In the genomic region with DNA sequence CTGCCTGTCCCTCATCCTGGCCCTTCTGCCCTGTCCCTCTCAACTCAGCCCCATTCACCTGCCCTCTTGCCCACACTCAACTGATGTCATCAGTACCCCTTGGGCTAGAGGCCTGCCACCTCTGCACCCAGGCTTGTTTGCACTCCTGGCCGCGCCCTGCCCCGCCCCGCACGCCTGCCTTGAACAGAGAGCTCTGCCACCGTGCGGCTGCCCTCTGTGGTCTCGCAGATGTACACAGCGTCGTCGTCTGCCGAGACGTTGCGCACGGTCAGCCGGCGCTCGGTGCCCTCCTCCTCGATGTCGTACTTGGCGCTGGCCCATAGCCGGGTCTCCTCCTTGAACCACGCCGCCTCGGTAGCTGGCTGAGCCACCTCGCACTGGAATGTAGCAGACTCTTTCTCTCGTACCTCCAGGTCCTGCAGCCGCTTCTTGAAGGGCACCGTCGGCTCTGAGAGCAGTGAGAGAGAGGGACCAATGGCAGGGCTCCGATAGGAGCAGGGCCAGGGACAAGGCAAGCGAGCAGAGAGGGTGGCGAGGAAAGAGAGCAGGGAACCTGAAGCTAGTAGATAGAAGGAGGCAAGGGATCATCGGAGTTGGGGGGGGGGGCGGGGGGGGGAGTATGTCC, we compare ENCODE assay signal across 9 mouse cellular contexts. TPM values are rescaled to one million over a fixed set of nuclear protein-coding genes. Genes with fewer than 3 reads are reported as not detected.
DNase-seq lines count a peak whose midpoint lies in the region; ATAC-seq lines count a peak whose summit lies in the region.
"Had no signal": no experiment of that assay in that cellular context is flagged by ENCODE, and none has a peak within 500 bp of the region (broad histone marks: within the 10 kb centered on the region; RNA-seq: fewer than 3 reads in every experiment).

No protein-coding gene starts in this region.

- H3K27ac ChIP-seq in forebrain, embryonic 13.5 days = no peak overlapping the region
- H3K27ac ChIP-seq in limb, embryonic 10.5 days = no peak overlapping the region

- no peak overlapping the region for H3K9ac ChIP-seq in forebrain, embryonic 13.5 days

- H3K4me1 ChIP-seq in forebrain, embryonic 13.5 days = peaks cover 13% of the 10 kb centered on the region
- peaks cover 19% of the 10 kb centered on the region for H3K4me1 ChIP-seq in limb, embryonic 10.5 days

- peak overlapping the region; percentile 33 for H3K4me2 ChIP-seq in forebrain, embryonic 13.5 days

- DNase-seq in kidney, postnatal 10 days = peak; percentile 24
- DNase-seq in kidney, adult 18-20 months = no peak
- peak; percentile 38 for DNase-seq in limb, embryonic 10.5 days (ENCODE audit: low spot score)
- DNase-seq in neural tube, embryonic 10.5 days (ENCODE audit: extremely low spot score, low spot score) = peak; percentile 23
- no peak for DNase-seq in right cerebral cortex, adult 18-20 months
- no peak for DNase-seq in gastrocnemius, postnatal 4 days (ENCODE audit: low spot score in 2 of 2)
- no peak for DNase-seq in MN1 (ENCODE audit: low spot score)

- H3K9me3 ChIP-seq in forebrain, embryonic 13.5 days (replicated peaks) = no peaks in the 10 kb centered on the region
- no peaks in the 10 kb centered on the region for H3K9me3 ChIP-seq in limb, embryonic 10.5 days (replicated peaks)

- peak overlapping the region; percentile 15 for H3K4me3 ChIP-seq in forebrain, embryonic 13.5 days
- peak overlapping the region; percentile 4; the same call in 1 of the 2 replicates for H3K4me3 ChIP-seq in limb, embryonic 10.5 days

- H3K36me3 ChIP-seq in forebrain, embryonic 13.5 days (ENCODE audit: poor library complexity, severe bottlenecking) = no peaks in the 10 kb centered on the region
- H3K36me3 ChIP-seq in limb, embryonic 10.5 days = no peaks in the 10 kb centered on the region

- H3K27me3 ChIP-seq in forebrain, embryonic 13.5 days = peaks cover 67% of the 10 kb centered on the region
- peaks cover 93% of the 10 kb centered on the region for H3K27me3 ChIP-seq in limb, embryonic 10.5 days (ENCODE audit: low read depth, poor library complexity, severe bottlenecking)

- ATAC-seq in forebrain, embryonic 13.5 days = no peak
- ATAC-seq: Patski had no signal

- 10% methylated on average over 34 of the region's 35 CpGs for WGBS in forebrain, embryonic 13.5 days
- 8% methylated on average over 34 of the region's 35 CpGs for WGBS in limb, embryonic 10.5 days

RNA-seq across cellular contexts. Expression of gene Obscn, which starts 1.7 kb away (rescaled TPM):
- 0.04 and 0.08 TPM in 2 replicates for polyA plus RNA-seq in forebrain, embryonic 13.5 days (2015; fragmentation: Nextera tagmentation; extraction: Ambion mirVana)
- 0.11 and 0.13 TPM in 2 replicates for polyA plus RNA-seq in limb, embryonic 10.5 days (2016; fragmentation: Nextera tagmentation; extraction: Ambion mirVana)
- 100 to 1,000 TPM; 462 to 554 TPM for total RNA-seq in gastrocnemius, postnatal 4 days (2021)

RNA-seq across cellular contexts. Expression of gene Iba57, which starts 29.1 kb away (rescaled TPM):
- polyA plus RNA-seq in forebrain, embryonic 13.5 days (2015; fragmentation: Nextera tagmentation; extraction: Ambion mirVana) = 6.8 and 7.5 TPM in 2 replicates
- polyA plus RNA-seq in limb, embryonic 10.5 days (2016; fragmentation: Nextera tagmentation; extraction: Ambion mirVana) = 3.3 and 4.5 TPM in 2 replicates
- total RNA-seq in gastrocnemius, postnatal 4 days (2021) = 10 to 100 TPM in 1 of 2 experiments, 1 to 10 TPM in 1; 9.9 to 10.0 TPM

RNA-seq across cellular contexts. Expression of gene Gjc2, which starts 48.5 kb away (rescaled TPM):
- not detected in 2 replicates for polyA plus RNA-seq in forebrain, embryonic 13.5 days (2015; fragmentation: Nextera tagmentation; extraction: Ambion mirVana)
- polyA plus RNA-seq in limb, embryonic 10.5 days (2016; fragmentation: Nextera tagmentation; extraction: Ambion mirVana) = 0.23 TPM in 1 of 2 replicates, not detected in the other
- total RNA-seq in gastrocnemius, postnatal 4 days (2021) = 1 to 10 TPM; 1.7 to 2.1 TPM

RNA-seq across cellular contexts. Expression of gene Guk1, which starts 57.5 kb away (rescaled TPM):
- polyA plus RNA-seq in forebrain, embryonic 13.5 days (2015; fragmentation: Nextera tagmentation; extraction: Ambion mirVana) = 127 and 131 TPM in 2 replicates
- 145 and 155 TPM in 2 replicates for polyA plus RNA-seq in limb, embryonic 10.5 days (2016; fragmentation: Nextera tagmentation; extraction: Ambion mirVana)
- total RNA-seq in gastrocnemius, postnatal 4 days (2021) = 10 to 100 TPM; 27.4 to 29.9 TPM

Comparison
In these comparisons a context has a peak if more than half of its experiments do, and no peak if none do; other contexts are left out.
1. DNase-seq: peak in kidney, postnatal 10 days (single experiment), limb, embryonic 10.5 days (single experiment) and neural tube, embryonic 10.5 days (single experiment); none in kidney, adult 18-20 months (single experiment), right cerebral cortex, adult 18-20 months (single experiment), gastrocnemius, postnatal 4 days (0 of 2) and MN1 (single experiment).